Mouse (Mus musculus) cerebellum, adult 8-10 months (tissue): ENCODE results near the gene Natd1.

Source experiments
- DNase-seq: peaks from one replicate; pipeline ENCODE4 v3.0.0; 2022

The Natd1 gene

GRCm38 (mm10) chr11:60914491-60914890 lies at the start of gene Natd1:
Gene Natd1 (minus strand): TSS chr11:60914750.
- DNase-seq = no peak

- DNase-seq = no peak
Observed at GRCm38 (mm10) chr11:60962709-60963108, 48.2 kb upstream of the Natd1 start.

- no peak for DNase-seq
Observed at GRCm38 (mm10) chr11:60961176-60961575, 46.6 kb upstream of the Natd1 start.

GRCm38 (mm10) chr11:60958948-60959347 lies 44.4 kb upstream of the Natd1 start:
- no peak for DNase-seq

GRCm38 (mm10) chr11:60955621-60956383 lies 41.3 kb upstream of the Natd1 start:
- no peak for DNase-seq

- DNase-seq = no peak
Observed at GRCm38 (mm10) chr11:60954255-60955104, 39.9 kb upstream of the Natd1 start.

- DNase-seq = peak; percentile 91
Observed at GRCm38 (mm10) chr11:60953803-60954202, 39.3 kb upstream of the Natd1 start.

- DNase-seq = no peak
Observed at GRCm38 (mm10) chr11:60952986-60953385, 38.4 kb upstream of the Natd1 start.

GRCm38 (mm10) chr11:60952362-60952761 lies 37.8 kb upstream of the Natd1 start:
- no peak for DNase-seq

- no peak for DNase-seq
Observed at GRCm38 (mm10) chr11:60951896-60952295, 37.3 kb upstream of the Natd1 start.

- no peak for DNase-seq
Observed at GRCm38 (mm10) chr11:60945003-60945402, 30.5 kb upstream of the Natd1 start.

- DNase-seq = no peak
Observed at GRCm38 (mm10) chr11:60942263-60943015, 27.9 kb upstream of the Natd1 start.

- no peak for DNase-seq
Observed at GRCm38 (mm10) chr11:60941370-60941769, 26.8 kb upstream of the Natd1 start.

- DNase-seq = no peak
Observed at GRCm38 (mm10) chr11:60940501-60940900, 26.0 kb upstream of the Natd1 start.

GRCm38 (mm10) chr11:60939487-60939886 lies 24.9 kb upstream of the Natd1 start:
- DNase-seq = no peak

GRCm38 (mm10) chr11:60937611-60938010 lies 23.1 kb upstream of the Natd1 start:
- no peak for DNase-seq

- DNase-seq = no peak
Observed at GRCm38 (mm10) chr11:60935975-60936373, 21.4 kb upstream of the Natd1 start.

- DNase-seq = no peak
Observed at GRCm38 (mm10) chr11:60935326-60935974, 20.9 kb upstream of the Natd1 start.

GRCm38 (mm10) chr11:60934795-60935194 lies 20.2 kb upstream of the Natd1 start:
- no peak for DNase-seq

GRCm38 (mm10) chr11:60933178-60933930 lies 18.8 kb upstream of the Natd1 start:
- DNase-seq = no peak

GRCm38 (mm10) chr11:60932503-60933020 lies 18.0 kb upstream of the Natd1 start:
- DNase-seq = no peak
